In genomic region chr11:80079751-80080150, GRCm38 (mm10) we compare ENCODE assay signal across 8 mouse cellular contexts. TPM values are rescaled to one million over a fixed set of nuclear protein-coding genes. Genes with fewer than 3 reads are reported as not detected.
DNase-seq lines count a peak whose midpoint lies in the region; ATAC-seq and TF ChIP-seq lines count a peak whose summit lies in the region.

No protein-coding gene starts in this region.

- H3K9me3 ChIP-seq in embryonic facial prominence, embryonic 13.5 days = no peaks in the 10 kb centered on the region
- no peaks in the 10 kb centered on the region for H3K9me3 ChIP-seq in limb, embryonic 10.5 days (replicated peaks)
- no peaks in the 10 kb centered on the region for H3K9me3 ChIP-seq in neural tube, embryonic 13.5 days

- TF ChIP-seq CTCF in left cerebral cortex, adult 2 months (IDR thresholded peaks at IDR 0.05) = no peak

- H3K4me3 ChIP-seq in left cerebral cortex, adult 2 months = peak overlapping the region; percentile 85
- H3K4me3 ChIP-seq in embryonic facial prominence, embryonic 13.5 days = peak overlapping the region; percentile 91
- peak overlapping the region; percentile 81 for H3K4me3 ChIP-seq in limb, embryonic 10.5 days
- H3K4me3 ChIP-seq in neural tube, embryonic 13.5 days = peak overlapping the region; percentile 93

- peak overlapping the region; percentile 98 for H3K9ac ChIP-seq in embryonic facial prominence, embryonic 13.5 days
- peak overlapping the region; percentile 92 for H3K9ac ChIP-seq in neural tube, embryonic 13.5 days

- H3K27me3 ChIP-seq in embryonic facial prominence, embryonic 13.5 days = no peaks in the 10 kb centered on the region
- H3K27me3 ChIP-seq in limb, embryonic 10.5 days (ENCODE audit: low read depth, poor library complexity, severe bottlenecking) = no peaks in the 10 kb centered on the region
- no peaks in the 10 kb centered on the region for H3K27me3 ChIP-seq in neural tube, embryonic 13.5 days

- no peak for DNase-seq in left cerebral cortex, adult 2 months (ENCODE audit: extremely low spot score in 1 of 2, low spot score in 2 of 2)
- DNase-seq in left cerebral cortex, postnatal 36 days (ENCODE audit: low spot score in 2 of 2) = no peak
- no peak for DNase-seq in limb, embryonic 10.5 days (ENCODE audit: low spot score)
- no peak for DNase-seq in cerebellum, adult 9-10 months

- 64% methylated on average over 6 of the region's 6 CpGs for WGBS in embryonic facial prominence, embryonic 13.5 days
- WGBS in limb, embryonic 10.5 days = 72% methylated on average over 6 of the region's 6 CpGs
- 71% methylated on average over 6 of the region's 6 CpGs for WGBS in neural tube, embryonic 13.5 days

- intact Hi-C loops in left cerebral cortex, adult 2 months (cut with DNase I) = no loop called here
- intact Hi-C loops in left cerebral cortex, postnatal 36 days (cut with DNase I) = loop anchor here (1.0 kb wide), 1 partner anchor 37 kb away; no protein-coding TSS in a partner anchor

- no peak overlapping the region for H3K27ac ChIP-seq in left cerebral cortex, adult 2 months
- no peak overlapping the region for H3K27ac ChIP-seq in embryonic facial prominence, embryonic 13.5 days
- peak overlapping the region; percentile 95; the same call in 1 of the 2 replicates for H3K27ac ChIP-seq in limb, embryonic 10.5 days
- no peak overlapping the region for H3K27ac ChIP-seq in neural tube, embryonic 13.5 days (replicated peaks)

- ATAC-seq in embryonic facial prominence, embryonic 13.5 days (ENCODE audit: insufficient number of reproducible peaks, insufficient read depth, low FRiP score, low TSS enrichment, low read depth) = no peak
- ATAC-seq in neural tube, embryonic 13.5 days (ENCODE audit: low read depth) = no peak
- no peak for ATAC-seq in granulocyte monocyte progenitor cell, adult 5-6 weeks (replicated peaks; ENCODE audit: poor library complexity, severe bottlenecking)
- ATAC-seq in inflammation-experienced regulatory T-cells, adult 6 months = no peak

- H3K4me1 ChIP-seq in embryonic facial prominence, embryonic 13.5 days = peaks cover 16% of the 10 kb centered on the region
- peaks cover 19% of the 10 kb centered on the region for H3K4me1 ChIP-seq in limb, embryonic 10.5 days
- peaks cover 17% of the 10 kb centered on the region for H3K4me1 ChIP-seq in neural tube, embryonic 13.5 days (replicated peaks)

- peak overlapping the region; percentile 72 for H3K4me2 ChIP-seq in embryonic facial prominence, embryonic 13.5 days
- peak overlapping the region; percentile 79 for H3K4me2 ChIP-seq in neural tube, embryonic 13.5 days

- H3K36me3 ChIP-seq in embryonic facial prominence, embryonic 13.5 days = no peaks in the 10 kb centered on the region
- H3K36me3 ChIP-seq in limb, embryonic 10.5 days = peaks cover 13% of the 10 kb centered on the region; the same call in 1 of the 2 replicates
- no peaks in the 10 kb centered on the region for H3K36me3 ChIP-seq in neural tube, embryonic 13.5 days

RNA-seq across cellular contexts. Expression of gene Crlf3, which starts 1.0 kb away (rescaled TPM):
- 10 to 100 TPM; 12.3 to 15.4 TPM for total RNA-seq in left cerebral cortex, adult 2 months (2021)
- 10 to 100 TPM; 15.2 TPM for total RNA-seq in left cerebral cortex, postnatal 36 days (2021)
- polyA plus RNA-seq in embryonic facial prominence, embryonic 13.5 days (2015; fragmentation: Nextera tagmentation; extraction: Ambion mirVana) = 47.4 and 50.9 TPM in 2 replicates
- 57.9 and 58.2 TPM in 2 replicates for polyA plus RNA-seq in limb, embryonic 10.5 days (2016; fragmentation: Nextera tagmentation; extraction: Ambion mirVana)
- polyA plus RNA-seq in neural tube, embryonic 13.5 days (2015; fragmentation: Nextera tagmentation; extraction: Ambion mirVana) = 17.7 and 19.9 TPM in 2 replicates
- total RNA-seq in granulocyte monocyte progenitor cell, adult 5-6 weeks (2014; fragmentation: Nextera tagmentation) = 85.9 and 104 TPM in 2 replicates
- 95.3 and 97.5 TPM in 2 replicates for total RNA-seq in granulocyte monocyte progenitor cell, adult 5-6 weeks (2017)
- 100 to 1,000 TPM in 2 of 3 experiments, 10 to 100 TPM in 1; 98.6 to 123 (median 113) TPM for polyA plus RNA-seq in inflammation-experienced regulatory T-cells, adult 6 months (2017; shearing (Covaris generic))

RNA-seq across cellular contexts. Expression of gene Atad5, which starts 9.4 kb away (rescaled TPM):
- 1 to 10 TPM; 3.1 to 3.6 TPM for total RNA-seq in left cerebral cortex, adult 2 months (2021)
- total RNA-seq in left cerebral cortex, postnatal 36 days (2021) = 1 to 10 TPM; 2.6 to 4.3 TPM
- polyA plus RNA-seq in embryonic facial prominence, embryonic 13.5 days (2015; fragmentation: Nextera tagmentation; extraction: Ambion mirVana) = 15.2 and 15.8 TPM in 2 replicates
- polyA plus RNA-seq in limb, embryonic 10.5 days (2016; fragmentation: Nextera tagmentation; extraction: Ambion mirVana) = 17.2 and 19.9 TPM in 2 replicates
- polyA plus RNA-seq in neural tube, embryonic 13.5 days (2015; fragmentation: Nextera tagmentation; extraction: Ambion mirVana) = 4.7 and 5.5 TPM in 2 replicates
- 29.5 and 45.3 TPM in 2 replicates for total RNA-seq in granulocyte monocyte progenitor cell, adult 5-6 weeks (2014; fragmentation: Nextera tagmentation)
- 34.5 and 37.3 TPM in 2 replicates for total RNA-seq in granulocyte monocyte progenitor cell, adult 5-6 weeks (2017)
- polyA plus RNA-seq in inflammation-experienced regulatory T-cells, adult 6 months (2017; shearing (Covaris generic)) = 1 to 10 TPM; 2.6 to 8.1 (median 3.1) TPM
